Mouse (Mus musculus) ES-E14 (cell line): ENCODE data around the gene Tmem240. TPM values are rescaled to one million over a fixed set of nuclear protein-coding genes. Genes with fewer than 3 reads are reported as not detected.
"Not testable (repeated sequence)": the region's sequence is repeated elsewhere in the genome, so short reads cannot be mapped to it uniquely, and the experiment has no call there.

ENCODE experiments used
- DNase-seq: peaks from one replicate; pipeline ENCODE4 v3.0.0-alpha.2; 2013; ENCODE audit warnings: low read depth, low spot score
- H3K27ac ChIP-seq: 2 replicates; pipeline ENCODE4 v1.5.1; 2012; ENCODE audit warnings: low read depth, mild to moderate bottlenecking, low read length, moderate library complexity, mixed read lengths; ENCODE audit not compliant: poor library complexity, insufficient read depth, severe bottlenecking
- H3K36me3 ChIP-seq: 2 replicates; pipeline ENCODE4 v1.6.1; 2012; ENCODE audit warnings: mild to moderate bottlenecking, low read length, moderate library complexity, mixed read lengths; ENCODE audit not compliant: control insufficient read depth, poor library complexity, insufficient read depth, severe bottlenecking
- H3K4me1 ChIP-seq, 2 experiments: fragments of 150-350 bp in 1 of 2; sonication (generic) in 1 of 2; 2 replicates each; pipeline ENCODE4 v1.6.1; 2012; ENCODE audit warnings: low read length in 2 of 2, mild to moderate bottlenecking in 1 of 2, mixed read lengths in 1 of 2; ENCODE audit not compliant: control insufficient read depth in 2 of 2, insufficient read depth in 2 of 2, poor library complexity in 1 of 2
- H3K4me3 ChIP-seq, 2 experiments: fragments of 150-350 bp in 1 of 2; sonication (generic) in 1 of 2; 2 replicates each; pipeline ENCODE4 v1.5.1; 2012; ENCODE audit warnings: low read length in 2 of 2, low read depth in 1 of 2, mild to moderate bottlenecking in 1 of 2, mixed read lengths in 1 of 2; ENCODE audit not compliant: insufficient read depth in 1 of 2, poor library complexity in 1 of 2, severe bottlenecking in 1 of 2
- H3K9ac ChIP-seq: 2 replicates; pipeline ENCODE4 v1.6.1; 2012; ENCODE audit warnings: low read depth, mild to moderate bottlenecking, low read length, mixed read lengths; ENCODE audit not compliant: poor library complexity, insufficient read depth, severe bottlenecking
- H3K9me3 ChIP-seq: fragments of 150-350 bp; sonication (generic); 2 replicates; pipeline ENCODE4 v1.6.1; 2012; ENCODE audit warnings: low read depth, mild to moderate bottlenecking, low read length; ENCODE audit not compliant: control insufficient read depth, insufficient read depth
- CHD2 ChIP-seq: IDR thresholded peaks from 2 replicates; pipeline ENCODE4 v1.6.1; 2014; ENCODE audit warnings: mild to moderate bottlenecking, low read depth, low read length, inconsistent platforms
- HCFC1 ChIP-seq: IDR thresholded peaks from 2 replicates; pipeline ENCODE4 v1.6.1; 2012; ENCODE audit warnings: low read length, inconsistent platforms, borderline replicate concordance; ENCODE audit not compliant: insufficient read depth
- MAFK ChIP-seq: IDR thresholded peaks from 2 replicates; pipeline ENCODE4 v1.6.1; 2014; ENCODE audit warnings: mild to moderate bottlenecking, low read depth, low read length, inconsistent platforms; ENCODE audit not compliant: insufficient read depth
- ZC3H11A ChIP-seq: IDR thresholded peaks from 2 replicates; pipeline ENCODE4 v1.6.1; 2012; ENCODE audit warnings: low read depth, mild to moderate bottlenecking, inconsistent platforms, low read length, borderline replicate concordance
- ZNF384 ChIP-seq: IDR thresholded peaks from 2 replicates; pipeline ENCODE4 v1.6.1; 2012; ENCODE audit warnings: low read depth, low read length, inconsistent platforms
- in situ Hi-C, 2 experiments: fragments of 600-800 bp; cut with MboI; formaldehyde crosslinking; loops; one replicate each; pipeline ENCODE4 v1.15.1; 2025; ENCODE audit warnings: low sequenced_read_pairs in 2 of 2, inconsistent platforms in 1 of 2; ENCODE audit not compliant: unreplicated experiment in 2 of 2
- total RNA-seq: library from RNA; depleted of rRNA; stranded (reverse); fragments of 300-350 nt; gene quantifications from 2 replicates; pipeline ENCODE4 v1.2.3, GENCODE M21; 2012; rRNA removed

Tmem240 gene
- 0.22 and 0.58 TPM in 2 replicates for total RNA-seq

DNA sequence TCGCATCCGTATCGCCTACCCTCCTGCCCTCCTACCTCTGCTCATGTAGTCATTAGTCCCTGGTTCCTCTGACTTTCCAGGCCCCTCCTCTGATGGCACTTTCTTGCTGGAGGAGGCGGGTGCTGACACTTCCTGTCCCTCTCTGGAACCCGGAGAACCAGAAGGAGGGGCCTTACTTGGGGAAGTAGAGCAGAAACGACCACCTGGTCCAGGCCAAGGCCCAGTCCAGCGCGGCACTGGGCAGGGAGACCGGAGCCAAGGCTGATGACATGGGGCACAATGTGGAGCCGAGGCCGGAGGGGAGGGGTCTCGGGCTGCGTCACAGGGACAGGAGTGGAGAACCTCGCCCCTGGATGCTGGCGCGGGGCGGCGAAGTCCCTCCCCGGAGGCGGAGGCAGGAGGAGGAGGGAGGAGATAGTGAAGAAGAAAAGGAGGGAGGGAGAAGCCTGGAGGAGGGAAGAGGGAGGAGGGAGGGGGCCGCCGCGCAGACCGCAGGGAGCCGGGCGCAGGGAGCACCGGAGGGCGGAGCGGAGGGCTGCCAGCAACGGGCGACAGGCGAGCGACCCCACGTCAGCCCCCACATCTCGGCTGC is at the start of gene Tmem240:
TSS of gene Tmem240 (plus strand) at position 451 of the 592 bp plus-strand sequence.
- H3K27ac ChIP-seq: no peak within 1 kb of the TSS; the same call in 1 of the 2 replicates
- peak within 1 kb of the TSS; percentile 54 to 83 for H3K4me3 ChIP-seq
- peaks cover 0 to 14% of the 10 kb centered on the region in 2 experiments; a peak in 2 of 4 replicates for H3K4me1 ChIP-seq
- H3K9ac ChIP-seq: peak within 1 kb of the TSS; percentile 74
- H3K9me3 ChIP-seq: no peaks in the 10 kb centered on the region
- DNase-seq: peak; percentile 86
- H3K36me3 ChIP-seq: peaks cover 11% of the 10 kb centered on the region; the same call in 1 of the 2 replicates
- no peak for TF ChIP-seq HCFC1
- TF ChIP-seq MAFK: no peak
- in situ Hi-C loops: no loop called here

DNA sequence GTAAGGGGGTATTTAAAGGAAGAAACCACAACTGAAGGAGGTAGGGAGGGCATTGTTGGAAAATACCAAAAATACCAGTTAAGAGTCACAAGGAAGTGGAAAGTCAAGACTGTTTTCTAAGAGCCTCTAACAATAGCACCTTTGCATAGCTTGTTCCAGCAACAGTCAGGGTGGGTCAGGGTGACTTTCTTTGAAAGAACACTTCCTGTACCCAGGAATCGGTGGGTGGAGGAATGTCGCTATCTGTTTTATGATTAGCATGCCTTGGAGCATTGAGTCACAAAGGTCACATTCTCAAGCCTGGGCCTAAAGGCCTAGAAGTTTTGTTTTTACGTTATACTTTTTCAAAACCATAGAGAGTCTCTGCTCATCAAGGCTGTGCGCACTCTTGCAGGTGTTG is 46.8 kb upstream of the Tmem240 start:
- H3K9ac ChIP-seq, H3K27ac ChIP-seq, DNase-seq, H3K4me3 ChIP-seq, in situ Hi-C loops, H3K4me1 ChIP-seq, H3K36me3 ChIP-seq: not testable (repeated sequence)
- peaks cover 12% of the 10 kb centered on the region for H3K9me3 ChIP-seq

DNA sequence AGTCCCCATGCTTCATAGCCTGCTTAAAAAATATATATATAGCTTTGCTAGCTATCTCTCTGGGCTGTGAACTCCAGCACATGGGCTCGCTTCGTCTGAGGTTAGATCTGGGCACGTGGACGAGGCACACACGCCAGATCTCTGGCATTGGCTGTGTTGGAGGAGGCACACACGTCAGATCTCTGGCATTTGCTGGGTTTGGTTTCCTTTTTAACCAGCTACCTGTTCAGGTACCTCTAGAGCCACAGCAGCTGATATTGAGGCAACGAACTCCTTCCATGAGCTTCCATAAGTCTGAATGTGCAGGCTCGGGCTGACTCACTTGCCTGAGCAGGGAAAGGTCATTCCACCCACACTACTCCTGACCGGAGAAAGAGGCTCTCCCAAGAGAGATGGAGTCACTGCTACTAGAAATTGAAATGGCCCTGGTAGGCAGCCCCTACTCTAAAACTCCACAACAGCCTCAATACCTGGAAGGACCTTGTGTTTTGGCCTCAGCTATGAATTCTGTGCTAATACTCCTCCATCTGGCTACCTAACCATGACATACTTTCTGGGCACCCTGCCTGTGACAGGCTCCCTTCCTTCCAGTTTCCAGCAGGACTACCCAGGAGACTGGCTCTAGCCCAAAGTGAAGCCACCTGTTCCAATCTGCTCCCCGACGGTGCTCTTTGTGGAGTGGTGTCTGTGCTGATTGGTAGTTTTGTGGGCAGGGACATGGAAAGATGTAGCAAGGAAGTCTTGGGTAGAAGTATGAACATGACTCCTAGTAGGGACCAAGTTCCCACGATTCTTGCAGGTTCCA is 43.8 kb upstream of the Tmem240 start:
- H3K27ac ChIP-seq: no peak overlapping the region
- H3K9ac ChIP-seq: no peak overlapping the region
- peaks cover 0 to 8% of the 10 kb centered on the region in 2 experiments; a peak in 1 of 4 replicates for H3K4me1 ChIP-seq
- 0 out of 2 replicates have a peak, but pooled peaks cover 2% of the 10 kb centered on the region for H3K9me3 ChIP-seq
- no peak overlapping the region for H3K4me3 ChIP-seq
- TF ChIP-seq ZC3H11A (no peak), MAFK (no peak), HCFC1 (no peak)
- DNase-seq: no peak
- peaks cover 3% of the 10 kb centered on the region; the same call in 1 of the 2 replicates for H3K36me3 ChIP-seq
- in situ Hi-C loops: no loop called here

DNA sequence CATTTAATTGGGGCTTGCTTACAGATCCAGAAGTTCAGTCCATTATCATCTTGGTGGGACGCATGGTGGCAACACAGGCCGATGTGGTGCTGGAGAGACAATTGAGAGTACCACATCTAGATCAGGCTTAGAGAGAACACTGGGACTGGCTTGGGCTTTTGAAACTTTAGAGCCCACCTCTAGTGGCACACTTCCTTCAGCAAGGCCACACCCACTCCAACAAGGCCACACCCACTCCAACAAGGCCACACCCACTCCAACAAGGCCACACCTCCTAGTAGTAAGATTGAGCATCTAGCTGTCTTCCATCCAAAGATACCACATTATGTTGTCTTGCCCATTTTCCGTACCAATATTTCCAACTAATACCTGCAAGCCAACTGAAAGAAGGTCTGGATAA is 42.2 kb upstream of the Tmem240 start:
- TF ChIP-seq ZC3H11A: no peak
- no peak for TF ChIP-seq ZNF384
- TF ChIP-seq MAFK: no peak
- TF ChIP-seq CHD2: no peak
- no peak for TF ChIP-seq HCFC1

More for the DNA sequence above, 42.2 kb upstream of the Tmem240 start:
- in situ Hi-C loops: no loop called here
- DNase-seq: no peak
- Histone ChIP-seq H3K27ac (no peak overlapping the region), H3K4me1 (peaks cover 0 to 16% of the 10 kb centered on the region in 2 experiments; a peak in 1 of 4 replicates), H3K9ac (no peak overlapping the region), H3K36me3 (peaks cover 3% of the 10 kb centered on the region; the same call in 1 of the 2 replicates), H3K4me3 (no peak overlapping the region), H3K9me3 (no peaks in the 10 kb centered on the region)
